Mouse (Mus musculus) stomach, postnatal 0 days (tissue): ENCODE results near the gene Pakap. TPM values are rescaled to one million over a fixed set of nuclear protein-coding genes. Genes with fewer than 3 reads are reported as not detected.

Source experiments
- ATAC-seq: fragments of 200-750 bp; cut with Nextera tagmentation; 2 replicates; pipeline ENCODE4 v1.8.0; 2017; ENCODE audit not compliant: low FRiP score, low TSS enrichment
- DNase-seq: peaks from one replicate; pipeline ENCODE4 v3.0.0-alpha.2; 2016; ENCODE audit warnings: low spot score
- H3K27ac ChIP-seq: fragments of 300-500 bp; sonication (generic); replicated peaks from 2 replicates; pipeline ENCODE4 v1.5.1; 2014; ENCODE audit warnings: mild to moderate bottlenecking, control low read depth
- H3K27me3 ChIP-seq: fragments of 300-500 bp; sonication (generic); 2 replicates; pipeline ENCODE4 v1.6.1; 2014; ENCODE audit warnings: low read length; ENCODE audit not compliant: control insufficient read depth, insufficient read depth
- H3K36me3 ChIP-seq: fragments of 300-500 bp; sonication (generic); 2 replicates; pipeline ENCODE4 v1.6.1; 2014; ENCODE audit warnings: low read length, mixed read lengths; ENCODE audit not compliant: control insufficient read depth, insufficient read depth
- H3K4me1 ChIP-seq: fragments of 300-500 bp; sonication (generic); replicated peaks from 2 replicates; pipeline ENCODE4 v1.6.1; 2014; ENCODE audit warnings: antibody characterized with exemption; ENCODE audit not compliant: control insufficient read depth, insufficient read depth
- H3K4me2 ChIP-seq: fragments of 300-500 bp; sonication (generic); replicated peaks from 2 replicates; pipeline ENCODE4 v1.6.1; 2014; ENCODE audit warnings: low read depth, mild to moderate bottlenecking, control low read depth, moderate library complexity
- H3K4me3 ChIP-seq: fragments of 300-500 bp; sonication (generic); 2 replicates; pipeline ENCODE4 v1.5.1; 2014; ENCODE audit warnings: low read depth, low read length, control low read depth
- H3K9ac ChIP-seq: fragments of 300-500 bp; sonication (generic); 2 replicates; pipeline ENCODE4 v1.6.1; 2014; ENCODE audit warnings: mild to moderate bottlenecking, low read length, control low read depth, mixed read lengths
- H3K9me3 ChIP-seq: fragments of 300-500 bp; sonication (generic); 2 replicates; pipeline ENCODE4 v1.6.1; 2016; ENCODE audit warnings: low read length; ENCODE audit not compliant: control insufficient read depth
- CTCF ChIP-seq: IDR thresholded peaks from 2 replicates; pipeline ENCODE4 v1.5.1; 2016; ENCODE audit warnings: antibody characterized with exemption, low read depth, mild to moderate bottlenecking, moderate library complexity
- EP300 ChIP-seq: optimal IDR thresholded peaks from 2 replicates; pipeline ENCODE3; 2016; ENCODE audit warnings: antibody characterized with exemption
- WGBS: fragments of 180-500 bp; shearing (Covaris S2); extraction: QIAGEN DNeasy Blood & Tissue Kit; methylation state at CpG from one replicate; pipeline ENCODE4 v1.1.7; 2014; 5-methylcytosine and 5-hydroxymethylcytosine counted together
- polyA plus RNA-seq: library from polyadenylated mRNA; unstranded; fragments of >200 nt; fragmentation: Nextera tagmentation; extraction: Ambion mirVana; gene quantifications from 2 replicates; pipeline ENCODE4 v1.2.1, GENCODE M21; 2015

Pakap gene
- polyA plus RNA-seq, 1 experiment from 2014 or later: 12.2 TPM

DNA sequence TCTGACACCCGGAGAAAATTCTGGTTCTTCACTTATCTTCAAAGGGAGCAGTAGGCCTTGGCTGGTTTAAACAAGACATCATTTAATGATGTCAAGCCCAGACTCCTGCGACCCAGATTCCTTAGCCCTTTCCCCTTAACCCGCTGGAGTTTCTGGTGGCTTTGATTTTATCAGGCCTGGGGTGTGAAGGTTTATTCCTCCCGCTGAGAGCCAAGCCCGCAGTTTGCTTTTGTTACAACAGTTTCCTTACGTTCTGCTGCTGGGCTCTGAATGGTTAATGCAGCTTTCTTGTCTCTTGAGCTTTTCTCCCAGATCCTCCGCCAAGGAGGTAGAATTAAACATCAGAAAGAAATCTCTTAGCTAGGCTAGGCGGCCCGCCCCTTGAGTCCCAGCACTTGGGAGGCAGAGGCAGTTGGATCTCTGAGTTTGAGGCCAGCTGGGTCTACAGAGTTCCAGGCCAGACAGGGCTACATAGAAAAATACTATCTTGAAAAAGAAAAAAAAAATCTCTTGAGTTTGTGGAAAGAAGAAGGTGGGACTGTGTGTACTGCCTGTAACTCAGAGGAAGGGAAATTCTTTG is 284.6 kb downstream of the Pakap start:
- H3K9me3 ChIP-seq: no peaks in the 10 kb centered on the region
- H3K4me1 ChIP-seq: peaks cover 6% of the 10 kb centered on the region; the same call in 1 of the 2 replicates
- DNase-seq (no peak), ATAC-seq (no peak)
- no peaks in the 10 kb centered on the region for H3K27me3 ChIP-seq
- no peak overlapping the region for H3K4me3 ChIP-seq
- no peak overlapping the region for H3K4me2 ChIP-seq
- H3K27ac ChIP-seq: 0 out of 2 replicates have a peak overlapping the region, but pooled peaks have one; percentile 24
- WGBS: 33% methylated on average over 9 of the region's 9 CpGs
- no peak for TF ChIP-seq EP300
- TF ChIP-seq CTCF: no peak
- H3K36me3 ChIP-seq: peaks cover 25% of the 10 kb centered on the region
- no peak overlapping the region for H3K9ac ChIP-seq

DNA sequence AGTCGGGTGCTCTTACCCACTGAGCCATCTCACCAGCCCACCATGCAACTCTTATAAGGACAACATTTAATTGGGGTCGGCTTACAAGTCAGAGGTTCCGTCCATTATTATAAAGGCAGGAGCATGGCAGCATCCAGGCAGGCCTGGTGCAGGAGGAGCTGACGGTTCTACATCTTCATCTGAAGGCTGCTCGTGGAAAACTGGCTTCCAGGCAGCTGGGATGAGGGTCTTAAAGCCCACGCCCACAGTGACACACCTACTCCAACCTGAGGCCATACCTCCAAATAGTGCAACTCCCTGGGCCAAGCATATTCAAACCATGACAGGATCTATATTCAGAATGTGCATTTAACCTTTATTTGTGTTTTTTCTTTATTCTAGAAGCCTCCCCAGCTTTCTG is 286.2 kb downstream of the Pakap start:
- Histone ChIP-seq H3K4me2 (no peak overlapping the region), H3K27ac (no peak overlapping the region), H3K36me3 (peaks cover 28% of the 10 kb centered on the region), H3K27me3 (no peaks in the 10 kb centered on the region), H3K4me3 (no peak overlapping the region), H3K4me1 (0 out of 2 replicates have a peak, but pooled peaks cover 4% of the 10 kb centered on the region), H3K9me3 (no peaks in the 10 kb centered on the region), H3K9ac (no peak overlapping the region)
- TF ChIP-seq EP300 (no peak), CTCF (no peak)
- ATAC-seq: no peak
- 85% methylated on average over 6 of the region's 6 CpGs for WGBS
- DNase-seq: no peak

DNA sequence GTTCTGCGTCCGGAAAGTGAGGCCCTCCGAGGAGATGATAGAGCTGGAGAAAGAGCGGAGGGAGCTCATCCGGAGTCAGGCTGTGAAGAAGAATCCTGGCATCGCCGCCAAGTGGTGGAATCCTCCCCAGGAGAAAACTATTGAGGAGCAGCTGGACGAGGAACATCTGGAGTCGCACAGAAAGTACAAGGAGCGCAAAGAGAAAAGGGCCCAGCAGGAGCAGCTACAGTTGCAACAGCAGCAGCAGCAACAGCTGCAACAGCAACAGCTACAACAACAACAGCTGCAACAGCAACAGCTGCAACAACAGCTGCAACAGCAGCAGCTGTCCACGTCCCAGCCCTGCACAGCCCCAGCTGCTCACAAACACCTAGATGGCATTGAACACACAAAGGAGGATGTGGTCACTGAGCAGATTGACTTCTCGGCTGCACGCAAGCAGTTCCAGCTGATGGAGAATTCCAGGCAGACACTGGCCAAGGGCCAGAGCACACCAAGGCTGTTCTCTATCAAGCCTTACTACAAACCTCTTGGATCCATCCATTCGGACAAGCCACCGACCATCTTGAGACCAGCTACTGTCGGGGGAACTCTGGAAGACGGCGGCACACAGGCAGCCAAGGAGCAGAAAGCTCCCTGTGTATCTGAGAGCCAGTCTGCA is 287.4 kb downstream of the Pakap start:
- 71% methylated on average over 18 of the region's 18 CpGs for WGBS
- TF ChIP-seq CTCF (peak; percentile 10; the same call in 1 of the 2 replicates), EP300 (no peak)
- no peak overlapping the region; the same call in 1 of the 2 replicates for H3K9ac ChIP-seq
- 0 out of 2 replicates have a peak, but pooled peaks cover 4% of the 10 kb centered on the region for H3K4me1 ChIP-seq
- peaks cover 28% of the 10 kb centered on the region for H3K36me3 ChIP-seq
- DNase-seq: no peak
- H3K4me2 ChIP-seq: no peak overlapping the region
- H3K9me3 ChIP-seq: no peaks in the 10 kb centered on the region
- H3K27me3 ChIP-seq: no peaks in the 10 kb centered on the region
- no peak overlapping the region for H3K27ac ChIP-seq
- no peak for ATAC-seq
- H3K4me3 ChIP-seq: no peak overlapping the region

DNA sequence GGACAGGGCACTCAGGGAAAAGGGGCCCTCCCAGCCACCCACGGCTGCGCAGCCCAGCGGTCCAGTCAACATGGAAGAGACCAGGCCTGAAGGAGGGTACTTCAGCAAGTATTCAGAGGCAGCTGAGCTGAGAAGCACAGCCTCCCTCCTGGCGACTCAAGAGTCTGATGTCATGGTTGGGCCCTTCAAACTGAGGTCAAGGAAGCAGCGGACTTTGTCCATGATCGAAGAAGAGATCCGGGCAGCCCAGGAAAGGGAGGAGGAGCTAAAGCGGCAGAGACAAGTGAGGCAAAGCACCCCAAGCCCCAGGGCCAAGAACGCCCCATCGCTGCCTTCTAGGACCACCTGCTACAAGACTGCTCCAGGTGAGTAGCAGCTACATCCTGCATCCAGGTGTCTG is 288.7 kb downstream of the Pakap start:
- Histone ChIP-seq H3K4me3 (no peak overlapping the region), H3K27me3 (no peaks in the 10 kb centered on the region), H3K4me2 (no peak overlapping the region), H3K4me1 (0 out of 2 replicates have a peak, but pooled peaks cover 1% of the 10 kb centered on the region), H3K27ac (no peak overlapping the region), H3K9ac (no peak overlapping the region), H3K9me3 (no peaks in the 10 kb centered on the region), H3K36me3 (peaks cover 26% of the 10 kb centered on the region)
- ATAC-seq (no peak), DNase-seq (no peak)
- 90% methylated on average over 10 of the region's 10 CpGs for WGBS
- TF ChIP-seq CTCF: no peak
- TF ChIP-seq EP300: no peak

DNA sequence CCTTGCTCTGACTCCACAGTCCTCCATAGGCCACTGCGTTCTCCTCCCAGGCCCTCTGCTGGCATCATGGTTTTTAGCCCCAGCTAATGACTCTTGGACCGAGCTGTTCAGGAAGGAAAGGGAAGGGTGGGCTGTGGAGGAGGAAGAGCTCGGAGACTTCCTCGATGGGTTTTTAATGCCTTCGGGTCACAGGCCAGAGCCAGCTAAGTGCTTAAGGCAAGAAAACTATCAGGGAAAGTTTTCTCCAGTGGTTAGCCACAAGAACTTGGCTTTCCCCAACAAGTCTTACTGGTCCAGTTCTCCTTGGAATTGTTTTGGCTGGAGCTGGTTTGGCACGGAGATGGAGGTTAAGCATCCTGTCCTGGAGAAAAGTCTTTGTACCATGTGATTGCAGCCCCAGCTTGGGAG is 292.2 kb downstream of the Pakap start:
- Histone ChIP-seq H3K9me3 (no peaks in the 10 kb centered on the region), H3K4me2 (no peak overlapping the region), H3K4me1 (no peaks in the 10 kb centered on the region), H3K4me3 (no peak overlapping the region), H3K9ac (no peak overlapping the region), H3K27ac (no peak overlapping the region), H3K36me3 (peaks cover 21% of the 10 kb centered on the region), H3K27me3 (no peaks in the 10 kb centered on the region)
- ATAC-seq: no peak
- DNase-seq: no peak
- WGBS: 74% methylated on average over 6 of the region's 6 CpGs
- no peak for TF ChIP-seq EP300
- TF ChIP-seq CTCF: peak; percentile 39

DNA sequence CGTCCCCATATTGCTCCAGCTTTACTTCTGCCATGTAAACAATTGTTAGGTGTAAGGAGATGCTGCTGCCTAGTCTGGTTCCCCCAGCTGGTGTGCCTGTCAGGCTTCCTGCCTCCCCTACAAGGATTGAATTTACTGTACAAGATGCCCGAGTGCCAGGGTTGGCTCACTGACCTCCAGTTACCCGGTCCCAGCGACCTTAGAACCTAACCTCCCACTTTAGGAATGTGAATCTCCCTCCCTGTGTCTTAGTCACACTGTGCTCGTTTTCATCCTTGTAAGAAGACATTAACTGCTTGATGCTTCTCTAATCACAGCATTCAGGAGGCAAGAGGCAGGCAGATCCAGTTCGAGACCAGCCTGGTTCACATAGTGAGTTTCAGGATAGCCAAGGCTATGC is 293.2 kb downstream of the Pakap start:
- peaks cover 15% of the 10 kb centered on the region for H3K36me3 ChIP-seq
- DNase-seq: no peak
- H3K4me3 ChIP-seq: no peak overlapping the region
- no peaks in the 10 kb centered on the region for H3K9me3 ChIP-seq
- H3K27ac ChIP-seq: no peak overlapping the region
- ATAC-seq: no peak
- no peaks in the 10 kb centered on the region for H3K4me1 ChIP-seq
- 66% methylated on average over 6 of the region's 6 CpGs for WGBS
- no peak overlapping the region for H3K4me2 ChIP-seq
- no peak overlapping the region for H3K9ac ChIP-seq
- no peaks in the 10 kb centered on the region for H3K27me3 ChIP-seq
- TF ChIP-seq CTCF: no peak
- no peak for TF ChIP-seq EP300
